Mouse (Mus musculus) midbrain, embryonic 11.5 days (tissue): ENCODE results near the gene Proser1. TPM values are rescaled to one million over a fixed set of nuclear protein-coding genes. Genes with fewer than 3 reads are reported as not detected.

ENCODE experiments used
- ATAC-seq: fragments of 200-750 bp; cut with Nextera tagmentation; 2 replicates; pipeline ENCODE4 v1.8.0; 2017; ENCODE audit warnings: moderate TSS enrichment, moderate library complexity; ENCODE audit not compliant: low FRiP score
- DNase-seq: peaks from one replicate; pipeline ENCODE4 v3.0.0; 2015; ENCODE audit warnings: low spot score; ENCODE audit errors: missing footprints
- H3K27ac ChIP-seq: fragments of 300-500 bp; sonication (generic); 2 replicates; pipeline ENCODE4 v1.5.1; 2014; ENCODE audit warnings: low read depth, low read length
- H3K27me3 ChIP-seq: fragments of 300-500 bp; sonication (generic); 2 replicates; pipeline ENCODE4 v1.6.1; 2014; ENCODE audit warnings: mild to moderate bottlenecking, low read length, moderate library complexity, mixed read lengths; ENCODE audit not compliant: control insufficient read depth, insufficient read depth
- H3K36me3 ChIP-seq: fragments of 300-500 bp; sonication (generic); 2 replicates; pipeline ENCODE4 v1.6.1; 2014; ENCODE audit warnings: mild to moderate bottlenecking, low read length, moderate library complexity, mixed read lengths; ENCODE audit not compliant: control insufficient read depth, insufficient read depth
- H3K4me1 ChIP-seq: fragments of 300-500 bp; sonication (generic); 2 replicates; pipeline ENCODE4 v1.6.1; 2014; ENCODE audit warnings: low read length; ENCODE audit not compliant: control insufficient read depth, insufficient read depth
- H3K4me2 ChIP-seq: fragments of 300-500 bp; sonication (generic); 2 replicates; pipeline ENCODE4 v1.6.1; 2014; ENCODE audit warnings: mild to moderate bottlenecking, moderate library complexity
- H3K4me3 ChIP-seq: fragments of 300-500 bp; sonication (generic); 2 replicates; pipeline ENCODE4 v1.5.1; 2014; ENCODE audit warnings: low read depth, low read length
- H3K9ac ChIP-seq: fragments of 300-500 bp; sonication (generic); 2 replicates; pipeline ENCODE4 v1.6.1; 2014; ENCODE audit warnings: low read length
- H3K9me3 ChIP-seq: fragments of 300-500 bp; sonication (generic); 2 replicates; pipeline ENCODE4 v1.6.1; 2016; ENCODE audit warnings: low read length; ENCODE audit not compliant: control insufficient read depth
- WGBS: fragments of 180-500 bp; shearing (Covaris S2); extraction: QIAGEN DNeasy Blood & Tissue Kit; methylation state at CpG from one replicate; pipeline ENCODE4 v1.1.7; 2014; 5-methylcytosine and 5-hydroxymethylcytosine counted together
- polyA plus RNA-seq: library from polyadenylated mRNA; unstranded; fragments of >200 nt; fragmentation: Nextera tagmentation; extraction: Ambion mirVana; gene quantifications from 2 replicates; pipeline ENCODE4 v1.2.1, GENCODE M21; 2014

Proser1 gene
- polyA plus RNA-seq, 1 experiment from 2014 or later = 24.1 TPM

DNA sequence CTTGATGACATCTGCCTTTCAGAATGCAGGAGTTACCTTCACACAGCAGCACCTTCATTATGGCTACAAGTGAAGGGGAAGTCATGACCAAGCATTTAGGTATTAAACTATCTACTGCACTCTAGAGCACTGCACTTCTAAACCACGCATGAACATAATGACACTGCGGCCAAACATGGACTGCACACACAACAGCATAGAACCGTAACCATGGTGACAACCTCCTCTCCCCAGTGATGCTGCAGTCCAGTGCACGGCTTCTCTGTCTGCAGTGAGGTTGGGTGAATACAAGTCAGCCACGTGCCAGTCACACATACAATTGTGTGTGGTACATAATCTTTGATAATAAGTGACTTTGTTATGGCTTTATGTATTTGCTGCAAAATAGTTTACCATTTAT lies 17.9 kb upstream of the Proser1 start:
- no peak for DNase-seq
- Histone ChIP-seq H3K27me3 (no peaks in the 10 kb centered on the region), H3K9me3 (no peaks in the 10 kb centered on the region), H3K27ac (no peak overlapping the region), H3K4me3 (no peak overlapping the region), H3K4me1 (0 out of 2 replicates have a peak, but pooled peaks cover 2% of the 10 kb centered on the region), H3K36me3 (no peaks in the 10 kb centered on the region), H3K4me2 (no peak overlapping the region), H3K9ac (no peak overlapping the region)
- peak; percentile 72 for ATAC-seq
- 50% methylated on average over 5 of the region's 5 CpGs for WGBS

DNA sequence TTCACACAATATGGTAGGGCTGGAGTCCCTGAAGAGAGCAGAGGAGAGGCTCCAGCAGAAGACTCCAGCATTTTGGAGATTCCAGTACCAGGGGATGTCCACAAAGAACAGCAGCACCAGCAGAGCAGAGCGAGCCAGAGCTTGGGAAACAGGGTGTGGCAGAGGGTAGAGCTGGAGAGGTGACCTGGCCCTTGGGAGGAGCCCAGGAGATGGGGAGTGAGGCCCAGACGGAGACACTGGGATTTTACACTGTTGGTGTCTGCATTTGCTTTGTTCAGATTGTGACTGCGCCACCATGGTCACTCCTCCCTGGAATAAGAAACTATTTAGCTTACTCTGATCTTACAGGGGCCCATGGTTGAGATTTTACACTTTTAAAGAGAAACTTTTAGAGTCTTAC lies 16.7 kb upstream of the Proser1 start:
- Histone ChIP-seq H3K36me3 (0 out of 2 replicates have a peak, but pooled peaks cover 3% of the 10 kb centered on the region), H3K9me3 (no peaks in the 10 kb centered on the region), H3K4me3 (no peak overlapping the region), H3K27me3 (no peaks in the 10 kb centered on the region), H3K4me1 (0 out of 2 replicates have a peak, but pooled peaks cover 2% of the 10 kb centered on the region), H3K4me2 (no peak overlapping the region), H3K9ac (no peak overlapping the region), H3K27ac (no peak overlapping the region)
- DNase-seq (no peak), ATAC-seq (no peak)
- WGBS = 77% methylated on average over 3 of the region's 3 CpGs

DNA sequence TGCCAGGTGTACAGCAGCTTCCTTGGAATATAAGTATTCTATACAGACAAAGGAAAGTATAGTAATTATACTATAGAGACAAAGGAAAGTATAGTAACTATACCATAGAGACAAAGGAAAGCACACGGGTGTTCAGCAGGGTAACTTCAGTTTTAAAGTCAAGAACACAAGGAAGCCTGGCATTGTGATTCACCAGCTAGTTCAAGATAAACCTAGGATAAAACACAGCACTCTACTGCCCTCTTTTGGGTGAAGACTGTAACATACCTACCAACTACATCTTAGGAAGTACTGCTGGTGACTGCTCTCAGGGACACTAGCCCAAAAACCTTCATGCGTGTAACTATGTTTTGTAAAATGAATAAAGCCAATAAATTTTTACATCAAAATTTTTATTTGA lies 15.3 kb upstream of the Proser1 start:
- Histone ChIP-seq H3K27ac (no peak overlapping the region), H3K4me3 (no peak overlapping the region), H3K36me3 (peaks cover 8% of the 10 kb centered on the region; the same call in 1 of the 2 replicates), H3K4me2 (no peak overlapping the region), H3K4me1 (0 out of 2 replicates have a peak, but pooled peaks cover 2% of the 10 kb centered on the region), H3K27me3 (no peaks in the 10 kb centered on the region), H3K9me3 (no peaks in the 10 kb centered on the region), H3K9ac (no peak overlapping the region)
- peak; percentile 48; the same call in 1 of the 2 replicates for ATAC-seq
- peak; percentile 96 for DNase-seq
- WGBS = 39% methylated on average over 2 of the region's 2 CpGs

DNA sequence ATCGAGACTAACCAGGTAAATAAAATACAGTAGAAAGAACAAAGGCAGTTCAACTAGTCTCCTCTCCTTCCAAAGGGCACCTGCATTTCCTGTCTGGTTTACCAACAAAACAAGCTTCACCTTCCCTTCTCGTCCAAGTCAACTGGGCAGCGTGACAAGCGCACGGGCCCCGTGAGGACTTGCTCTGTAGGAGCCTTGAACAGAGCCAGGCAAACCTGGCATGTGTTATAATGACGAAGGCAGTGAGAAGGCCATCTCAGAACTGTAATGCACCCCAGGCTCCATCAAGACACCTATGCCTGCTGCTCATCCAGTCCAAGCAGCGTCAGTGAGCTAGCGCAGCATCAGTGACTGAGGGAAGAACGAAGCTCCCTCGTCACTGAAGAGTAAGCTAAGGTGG lies 12.8 kb upstream of the Proser1 start:
- no peak for ATAC-seq
- WGBS = 93% methylated on average over 11 of the region's 11 CpGs

DNA sequence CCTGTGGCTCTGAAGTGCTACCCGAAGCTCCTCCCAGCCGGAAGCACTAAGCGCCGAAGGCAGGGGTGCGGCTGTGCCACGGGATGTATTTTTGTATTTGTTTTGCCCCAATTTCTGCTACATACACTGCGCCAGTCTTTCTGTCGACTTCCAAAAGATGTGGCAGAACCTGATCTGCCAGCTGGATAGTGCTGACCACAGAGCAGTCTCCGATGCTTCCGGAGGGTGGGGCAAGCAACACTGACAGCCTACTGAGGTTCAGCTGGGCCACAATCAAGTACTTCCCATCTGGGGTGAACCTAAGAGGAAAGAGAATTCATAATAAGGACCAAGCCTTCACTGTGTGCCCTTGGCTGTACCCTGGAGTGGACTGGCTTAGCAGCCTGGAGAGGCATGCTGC lies 11.1 kb upstream of the Proser1 start:
- Histone ChIP-seq H3K9ac (no peak overlapping the region), H3K4me1 (no peaks in the 10 kb centered on the region), H3K4me3 (no peak overlapping the region), H3K36me3 (peaks cover 10% of the 10 kb centered on the region; the same call in 1 of the 2 replicates), H3K27ac (no peak overlapping the region), H3K27me3 (no peaks in the 10 kb centered on the region), H3K4me2 (no peak overlapping the region), H3K9me3 (no peaks in the 10 kb centered on the region)
- DNase-seq (no peak), ATAC-seq (no peak)
- WGBS = 96% methylated on average over 10 of the region's 10 CpGs

More for the DNA sequence above, 12.8 kb upstream of the Proser1 start:
- no peaks in the 10 kb centered on the region for H3K4me1 ChIP-seq
- H3K4me3 ChIP-seq = no peak overlapping the region
- no peak overlapping the region for H3K27ac ChIP-seq
- no peak overlapping the region for H3K9ac ChIP-seq
- peaks cover 8% of the 10 kb centered on the region; the same call in 1 of the 2 replicates for H3K36me3 ChIP-seq
- no peak overlapping the region for H3K4me2 ChIP-seq
- H3K27me3 ChIP-seq = no peaks in the 10 kb centered on the region
- DNase-seq = no peak
- no peaks in the 10 kb centered on the region for H3K9me3 ChIP-seq

DNA sequence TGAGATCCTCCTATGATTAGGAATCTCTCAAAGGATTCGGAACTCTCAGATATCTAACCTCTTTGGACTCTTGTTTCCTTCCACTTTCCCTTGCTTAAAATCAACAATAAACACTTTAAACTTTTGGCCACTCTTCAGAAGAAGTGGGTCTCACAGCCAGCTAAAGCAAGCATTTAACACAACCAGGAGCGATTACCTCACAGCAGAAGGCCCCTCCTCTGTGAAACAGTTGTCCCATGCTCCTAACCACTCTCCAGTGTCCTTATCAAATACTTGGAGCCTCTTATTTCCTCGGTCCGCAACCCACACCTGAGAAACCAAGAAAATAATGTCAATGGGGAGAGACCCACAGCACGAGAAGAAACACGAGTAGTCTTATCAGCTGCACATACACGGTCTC lies 10.1 kb upstream of the Proser1 start:
- WGBS = 92% methylated on average over 7 of the region's 7 CpGs
- no peak overlapping the region for H3K27ac ChIP-seq
- peaks cover 10% of the 10 kb centered on the region; the same call in 1 of the 2 replicates for H3K36me3 ChIP-seq
- no peak for ATAC-seq
- H3K4me2 ChIP-seq = no peak overlapping the region
- H3K4me1 ChIP-seq = no peaks in the 10 kb centered on the region
- H3K4me3 ChIP-seq = no peak overlapping the region
- H3K9me3 ChIP-seq = no peaks in the 10 kb centered on the region
- H3K9ac ChIP-seq = no peak overlapping the region
- no peaks in the 10 kb centered on the region for H3K27me3 ChIP-seq
- DNase-seq = no peak

DNA sequence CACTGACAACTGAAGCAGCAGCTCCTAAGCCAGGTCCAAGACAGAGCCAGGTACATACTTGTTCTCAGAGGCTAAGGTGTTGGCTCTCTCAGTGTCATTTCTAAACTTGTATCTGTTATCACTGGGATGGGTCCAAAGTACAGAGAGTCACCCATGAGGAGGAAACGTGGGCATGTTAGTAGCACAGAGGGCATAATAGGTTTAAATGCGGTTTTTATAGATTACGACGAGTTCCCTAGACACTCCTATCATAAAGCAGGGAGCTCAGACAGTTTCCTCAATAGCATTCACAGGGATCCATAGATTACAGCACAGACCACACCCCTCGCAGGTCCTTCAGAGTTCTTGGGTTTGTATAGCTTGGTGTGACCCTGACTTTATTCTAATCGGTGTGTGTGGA lies 9.5 kb upstream of the Proser1 start:
- H3K4me2 ChIP-seq = no peak overlapping the region
- H3K27me3 ChIP-seq = no peaks in the 10 kb centered on the region
- no peak overlapping the region for H3K27ac ChIP-seq
- H3K9me3 ChIP-seq = no peaks in the 10 kb centered on the region
- WGBS = 93% methylated on average over 6 of the region's 6 CpGs
- H3K9ac ChIP-seq = no peak overlapping the region
- DNase-seq (no peak), ATAC-seq (no peak)
- H3K4me1 ChIP-seq = no peaks in the 10 kb centered on the region
- peaks cover 10% of the 10 kb centered on the region; the same call in 1 of the 2 replicates for H3K36me3 ChIP-seq
- H3K4me3 ChIP-seq = no peak overlapping the region

DNA sequence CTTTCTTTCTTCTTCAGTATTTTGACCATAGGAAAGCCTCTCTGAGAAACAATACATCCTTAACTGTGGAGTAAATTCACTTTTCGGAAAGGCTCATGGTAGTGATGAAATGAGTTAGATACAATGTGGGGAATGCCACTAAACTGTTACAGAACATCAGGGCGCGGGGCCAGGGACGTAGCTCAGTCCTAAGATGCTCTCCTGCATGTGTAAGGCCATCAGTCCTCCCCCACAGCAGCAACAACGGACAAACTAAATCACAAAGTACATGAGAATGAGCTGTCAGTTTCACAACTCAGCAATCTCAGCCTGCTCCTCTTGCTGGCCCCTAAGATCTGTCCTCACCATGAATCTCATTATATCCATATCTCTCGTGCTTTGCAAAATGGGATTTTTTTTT lies 8.9 kb upstream of the Proser1 start:
- Histone ChIP-seq H3K36me3 (peaks cover 10% of the 10 kb centered on the region; the same call in 1 of the 2 replicates), H3K4me1 (no peaks in the 10 kb centered on the region), H3K4me3 (no peak overlapping the region), H3K27ac (no peak overlapping the region), H3K27me3 (no peaks in the 10 kb centered on the region), H3K4me2 (no peak overlapping the region), H3K9me3 (no peaks in the 10 kb centered on the region), H3K9ac (no peak overlapping the region)
- no peak for ATAC-seq
- DNase-seq = no peak
- 91% methylated on average over 6 of the region's 6 CpGs for WGBS

DNA sequence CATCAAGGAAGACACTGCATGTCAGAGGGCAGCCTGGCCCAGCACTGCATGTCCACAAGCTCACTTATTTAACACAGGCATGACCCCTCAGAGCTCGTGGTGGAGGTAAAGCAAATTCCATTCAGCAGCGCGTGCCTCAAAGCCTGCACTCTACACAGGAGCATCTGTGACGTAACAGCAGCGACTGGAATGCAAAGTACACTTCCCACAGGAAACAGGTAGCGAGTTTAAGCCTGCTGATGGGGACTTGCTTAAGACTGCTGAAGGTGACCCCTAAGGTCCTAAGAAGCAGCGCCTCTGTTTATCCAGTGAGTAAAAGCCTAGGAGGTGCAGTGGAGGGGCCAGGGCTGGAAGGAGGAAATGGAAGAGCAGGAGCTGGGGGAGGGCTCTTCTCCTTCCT lies 8.5 kb upstream of the Proser1 start:
- no peak for DNase-seq
- no peak for ATAC-seq
- Histone ChIP-seq H3K4me3 (no peak overlapping the region), H3K27ac (no peak overlapping the region), H3K9ac (no peak overlapping the region), H3K36me3 (peaks cover 10% of the 10 kb centered on the region; the same call in 1 of the 2 replicates), H3K4me1 (no peaks in the 10 kb centered on the region), H3K9me3 (no peaks in the 10 kb centered on the region), H3K4me2 (no peak overlapping the region), H3K27me3 (no peaks in the 10 kb centered on the region)
- 83% methylated on average over 7 of the region's 7 CpGs for WGBS
